Mouse (Mus musculus) inflammation-experienced regulatory T-cells, adult 6 months (primary cell): ENCODE measurements at regions not wholly inside any gene's neighbourhood (a gene's known extent, or its start where the extent isn't known, plus 50 kb on each side); places are given as distances from the start of the nearest gene placed in this dataset.

ENCODE experiments used
- ATAC-seq: one replicate; pipeline ENCODE4 v1.8.0; 2017

DNA sequence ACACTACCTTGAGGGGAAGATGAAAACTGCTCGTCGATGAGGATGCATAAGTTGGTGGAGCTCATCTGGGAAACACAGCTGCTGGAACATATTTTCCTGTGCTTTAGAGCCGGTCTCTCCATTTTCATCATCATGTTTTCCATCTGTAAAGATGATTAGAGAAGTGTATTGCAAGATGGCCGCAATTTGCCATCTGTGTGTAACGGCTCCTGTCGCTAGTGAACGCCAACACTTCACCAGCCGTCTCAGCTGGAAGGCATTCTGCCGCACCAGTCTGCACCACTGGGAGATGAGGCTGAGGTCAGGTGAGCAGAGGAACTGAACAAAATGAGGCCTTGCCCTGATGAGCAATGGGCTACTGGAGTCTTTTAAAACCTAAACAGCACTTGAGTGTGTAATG is 57.4 kb downstream of the Gm21962 start:
- no peak for ATAC-seq

DNA sequence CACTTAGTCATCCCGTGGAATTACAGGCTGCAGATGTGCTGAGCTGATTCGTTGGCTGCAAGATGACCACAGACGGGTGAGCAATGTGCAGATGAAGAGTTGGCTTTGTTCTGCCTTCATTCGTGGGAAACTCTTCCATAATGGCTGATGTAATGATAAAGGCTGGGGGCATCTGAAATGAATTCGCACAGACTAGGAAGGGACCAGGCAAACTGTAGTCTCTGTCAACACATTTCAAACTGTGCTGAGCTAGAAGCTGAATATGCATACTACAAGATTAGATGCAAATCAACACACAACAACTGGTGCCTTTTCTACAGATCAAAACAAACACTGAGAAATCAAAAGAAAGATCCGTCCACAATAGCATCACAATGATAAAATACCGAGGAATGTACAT is 58.1 kb downstream of the Gm21962 start:
- no peak for ATAC-seq

DNA sequence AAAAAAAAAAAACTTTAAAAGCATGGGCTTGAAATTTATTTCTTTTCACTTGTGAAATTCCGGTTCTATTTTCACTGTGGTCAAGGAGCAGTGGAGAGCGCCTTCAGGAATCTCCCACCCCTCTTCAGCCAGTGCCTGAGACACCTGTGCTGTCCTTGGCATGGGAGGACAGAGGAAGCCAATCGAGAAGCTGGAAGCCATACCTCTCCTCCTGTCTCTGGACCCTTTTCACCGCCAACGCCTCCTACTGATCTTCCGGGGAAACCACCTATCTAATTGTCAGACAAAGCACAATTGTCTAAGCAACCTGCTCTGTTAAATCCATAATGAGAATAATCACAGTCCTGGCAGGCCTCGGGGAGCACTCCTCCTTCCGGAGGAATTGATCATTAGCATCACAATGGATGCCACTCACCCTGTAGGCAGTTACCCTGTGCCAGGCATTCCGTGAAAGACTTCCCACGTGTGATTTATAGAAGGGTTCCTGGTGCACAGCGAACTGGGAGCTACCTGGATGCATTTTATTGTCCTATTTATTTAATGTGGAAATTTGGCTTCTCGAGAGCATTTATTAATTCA is 66.0 kb downstream of the Gm21962 start:
- no peak for ATAC-seq

- ATAC-seq = no peak
Measured at GRCm38 (mm10) chr3:137741528-137741927, 70.2 kb downstream of the Gm21962 start.

GRCm38 (mm10) chr3:137742119-137742518 is 70.8 kb downstream of the Gm21962 start:
- ATAC-seq = no peak

- ATAC-seq = no peak
Measured at GRCm38 (mm10) chr3:137751732-137752260, 80.5 kb downstream of the Gm21962 start.

DNA sequence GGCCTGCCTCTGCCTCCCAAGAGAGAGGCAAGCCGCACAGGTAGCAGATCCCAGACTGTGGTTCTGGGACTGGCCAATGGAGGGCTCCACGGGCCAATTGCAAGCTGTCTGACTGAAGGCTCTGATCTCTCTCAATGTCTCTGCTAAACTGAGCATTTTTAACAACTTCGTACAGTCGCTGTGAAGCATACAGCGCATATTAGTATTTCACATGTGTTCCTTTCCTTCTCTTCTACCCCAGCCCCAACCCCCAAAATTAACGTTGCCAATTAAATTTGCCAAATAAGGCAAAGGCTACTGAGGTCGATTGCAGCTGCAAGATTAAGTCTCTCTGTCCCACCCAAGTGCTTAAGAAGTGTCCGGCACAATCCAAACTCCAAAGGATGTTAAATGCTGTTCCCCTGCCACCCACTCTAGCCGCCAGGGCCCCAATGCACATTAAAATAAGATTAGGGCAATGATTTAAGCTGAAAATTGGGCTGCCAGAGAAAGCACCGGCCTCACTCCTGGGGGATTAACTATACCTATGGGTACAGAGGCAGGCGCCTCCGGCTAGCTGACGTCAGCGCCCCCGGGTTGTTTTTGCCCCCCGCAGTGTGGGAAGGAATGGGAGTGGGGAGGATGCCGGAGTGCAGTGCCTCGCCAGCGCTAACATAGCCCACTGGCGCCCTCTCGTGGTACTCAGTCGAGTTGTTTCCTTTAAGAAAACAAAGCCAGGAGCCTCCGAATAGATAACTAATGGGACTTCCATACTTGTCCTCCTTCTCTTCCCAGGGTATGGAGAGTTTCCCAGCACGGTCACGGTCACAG is 81.3 kb downstream of the Gm21962 start:
- peak; percentile 78 for ATAC-seq

DNA sequence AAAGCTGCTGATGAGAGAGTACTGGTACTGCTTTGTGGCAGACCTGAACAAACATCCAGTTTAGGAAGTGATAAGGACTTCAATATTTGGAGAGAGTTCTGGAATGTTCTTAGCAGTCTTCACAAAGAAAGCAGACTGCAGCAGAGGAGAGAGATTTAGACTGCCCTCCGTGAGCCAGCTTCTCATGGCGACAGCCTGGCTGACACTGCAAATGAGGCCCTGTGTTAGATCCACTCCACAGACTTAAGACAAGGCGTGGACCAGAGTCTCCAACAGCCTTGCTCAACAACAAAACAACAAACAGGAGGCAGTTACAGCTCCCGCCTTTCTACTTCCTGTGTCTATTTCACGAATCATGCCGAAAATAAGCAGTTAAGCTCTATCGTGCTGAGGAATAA is 81.9 kb downstream of the Gm21962 start:
- ATAC-seq = no peak

- ATAC-seq = no peak
Measured at GRCm38 (mm10) chr3:137755391-137755790, 84.1 kb downstream of the Gm21962 start.

GRCm38 (mm10) chr3:137762213-137762884 is 91.0 kb downstream of the Gm21962 start:
- ATAC-seq = no peak

DNA sequence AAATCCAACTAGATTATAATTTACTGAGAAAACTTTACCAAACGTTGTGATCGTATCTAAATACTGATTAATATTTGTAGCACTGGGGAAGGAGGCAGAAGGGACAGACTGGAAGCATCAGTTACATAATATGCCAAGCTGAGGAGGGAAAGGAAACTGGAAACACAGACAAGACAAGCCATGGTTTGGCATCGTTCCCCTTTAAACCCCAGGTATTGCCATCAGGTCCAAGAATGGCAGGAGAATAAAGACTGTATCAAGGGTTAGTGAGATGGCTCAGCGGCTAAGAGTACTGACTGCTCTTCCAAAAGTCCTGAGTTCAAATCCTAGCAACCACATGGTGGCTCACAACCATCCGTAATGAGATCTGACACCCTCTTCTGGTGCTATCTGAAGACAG is 92.1 kb downstream of the Gm21962 start:
- no peak for ATAC-seq

- no peak for ATAC-seq
Measured at GRCm38 (mm10) chr3:137768627-137769026, 95.7 kb upstream of the H2afz start.

GRCm38 (mm10) chr3:137775076-137775849 is 89.0 kb upstream of the H2afz start:
- no peak for ATAC-seq

DNA sequence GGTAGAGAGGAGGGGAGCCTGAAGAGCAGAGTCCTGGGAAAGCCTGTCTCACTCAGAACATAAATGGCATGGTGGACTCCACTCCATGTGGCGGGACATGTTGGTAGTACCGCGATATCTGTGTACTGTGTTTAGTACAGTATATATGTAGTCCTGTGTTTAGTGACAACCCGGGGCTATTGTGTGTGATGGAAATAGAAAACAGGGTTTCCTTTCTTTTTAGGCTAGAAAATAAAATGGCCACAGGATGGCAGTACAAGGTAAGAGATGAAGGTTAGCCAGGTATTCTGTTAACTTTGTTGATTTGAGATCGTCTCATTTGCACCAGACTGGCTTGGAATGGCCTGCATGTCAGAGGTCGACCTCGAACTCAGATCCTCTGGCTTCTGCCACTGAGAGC is 86.2 kb upstream of the H2afz start:
- ATAC-seq = peak; percentile 91

DNA sequence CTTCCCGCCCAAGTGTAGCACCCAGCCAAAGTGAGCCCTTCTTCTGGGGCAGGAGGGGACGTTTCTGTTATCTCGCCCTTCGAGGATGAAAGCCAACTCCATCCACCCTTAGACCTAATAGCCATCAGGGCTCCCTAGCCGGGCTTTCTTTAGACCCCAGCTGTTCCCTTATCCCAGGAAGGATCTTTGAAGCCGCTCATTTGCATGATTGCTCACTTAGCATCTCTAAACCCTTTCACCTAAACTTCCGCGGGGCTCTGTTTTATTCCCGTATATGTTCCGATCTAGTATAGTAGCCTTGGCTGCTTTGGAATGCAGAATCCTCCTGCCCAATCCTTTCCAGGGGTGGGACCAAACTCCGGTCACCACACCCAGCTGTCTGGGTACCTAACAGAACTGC is 84.3 kb upstream of the H2afz start:
- no peak for ATAC-seq

DNA sequence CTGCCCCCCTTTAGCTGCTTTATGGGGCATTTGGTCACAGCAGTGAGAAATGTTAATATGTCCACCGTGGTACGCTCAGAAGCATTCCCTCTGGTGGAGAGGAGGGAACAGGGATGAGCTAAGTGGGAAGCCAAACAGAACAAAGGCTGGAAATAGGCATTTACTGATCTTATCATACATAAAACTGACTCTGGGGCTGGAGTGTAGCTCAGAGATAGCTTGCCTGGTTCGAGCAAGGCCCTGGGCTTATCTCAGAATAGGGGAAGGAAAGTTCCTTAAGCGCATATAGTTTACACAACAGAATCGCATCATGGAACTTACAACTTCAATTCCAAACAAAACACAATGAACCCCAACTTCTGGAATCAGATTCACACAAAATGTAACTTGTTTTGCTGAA is 81.5 kb upstream of the H2afz start:
- ATAC-seq = no peak

DNA sequence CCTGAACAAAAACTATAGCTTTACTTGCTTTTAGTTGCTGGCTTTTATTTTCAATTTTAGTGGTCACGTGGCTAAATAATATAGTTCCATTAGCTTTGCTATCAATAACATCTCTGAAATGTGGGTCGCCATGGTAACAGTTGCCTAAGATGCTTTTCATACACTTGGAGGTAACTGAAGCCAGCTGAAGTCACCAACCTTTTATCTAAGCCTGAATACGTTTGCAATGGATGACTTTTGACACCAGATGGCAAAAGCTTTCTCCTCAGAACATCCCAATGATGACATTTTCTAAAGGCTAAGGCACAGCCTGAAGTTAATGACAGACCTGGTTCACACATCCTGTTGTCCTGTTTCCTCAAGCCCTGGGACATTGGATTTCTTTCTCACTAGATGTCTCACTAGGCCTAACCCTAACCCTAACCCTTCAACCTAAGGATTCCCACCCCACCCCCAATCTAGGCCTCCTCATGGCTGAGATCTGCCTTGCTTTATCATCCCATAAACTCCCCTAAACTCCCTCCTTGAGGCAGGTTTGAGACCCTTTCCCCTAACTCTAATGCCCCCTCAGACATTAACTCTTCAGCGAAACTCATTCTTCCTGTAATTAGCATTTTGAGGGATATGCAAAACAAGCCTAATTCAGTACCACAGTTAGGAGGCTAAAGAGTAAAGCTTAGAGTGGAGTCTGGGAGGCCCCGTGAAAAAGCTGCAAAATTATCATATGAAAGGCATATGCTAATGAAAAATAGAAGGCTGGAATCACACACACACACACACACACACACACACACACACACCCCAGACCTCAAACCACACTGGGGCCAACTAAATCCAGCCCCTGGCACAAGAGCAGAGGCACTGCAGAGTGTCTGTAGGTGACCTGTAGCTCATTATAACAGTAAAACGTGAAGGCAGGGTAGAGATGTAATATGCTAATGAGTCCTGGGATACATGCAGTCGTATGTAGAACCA is 80.1 kb upstream of the H2afz start:
- ATAC-seq = peak; percentile 80

DNA sequence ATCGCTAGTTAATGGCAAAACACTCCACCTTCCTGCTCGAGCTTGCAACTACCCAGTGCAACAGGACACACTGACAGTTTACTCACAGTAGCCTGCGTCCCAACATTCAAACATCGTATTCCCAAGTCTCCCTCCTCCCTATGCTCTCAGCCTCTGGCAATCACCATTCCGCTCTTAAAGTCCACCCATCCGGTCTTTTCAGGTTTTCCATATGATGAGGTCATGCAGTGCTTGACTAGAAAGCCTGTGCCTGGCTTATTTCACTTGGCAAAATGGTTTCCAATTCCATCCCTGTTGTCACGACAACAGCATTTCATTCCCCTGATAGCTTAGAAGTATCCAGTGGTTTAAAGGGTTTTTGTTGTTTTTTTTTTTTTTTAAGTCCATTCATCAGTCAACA is 79.1 kb upstream of the H2afz start:
- no peak for ATAC-seq

GRCm38 (mm10) chr3:137785871-137786270 is 78.4 kb upstream of the H2afz start:
- no peak for ATAC-seq

DNA sequence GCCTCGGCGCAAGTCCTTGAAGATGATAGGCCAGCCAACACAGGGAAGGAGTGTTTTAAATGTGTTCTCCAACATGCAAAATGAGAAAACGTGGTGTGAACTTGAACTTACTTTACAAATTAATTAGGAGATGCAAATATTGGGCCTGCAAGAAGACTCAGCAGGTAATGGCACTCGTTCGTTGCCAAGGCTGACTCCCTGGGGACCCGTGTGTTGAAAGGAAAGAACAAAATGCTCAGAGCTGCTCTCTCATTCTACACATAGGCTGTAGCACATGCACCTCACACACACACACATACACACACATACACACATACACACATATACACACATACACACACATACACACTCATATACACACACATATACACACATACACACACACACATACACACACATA is 74.6 kb upstream of the H2afz start:
- ATAC-seq = no peak

DNA sequence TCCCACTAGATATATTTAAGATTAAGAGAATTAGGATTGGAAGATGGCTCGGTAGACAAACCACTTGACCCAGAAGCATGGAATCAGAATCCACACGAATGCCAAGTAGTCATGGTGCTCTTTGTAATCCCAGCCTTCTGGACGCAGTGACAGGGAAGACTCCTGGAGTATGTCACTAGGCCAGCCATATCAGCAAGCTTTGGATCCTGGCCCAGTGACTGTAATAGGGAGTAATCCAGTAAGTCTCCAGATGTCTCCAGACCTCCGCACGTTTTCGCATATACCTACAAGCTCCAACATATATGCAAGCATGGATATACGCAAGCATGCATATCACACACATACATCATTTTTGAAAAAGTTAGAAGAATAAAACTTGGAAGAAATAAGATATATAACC is 73.9 kb upstream of the H2afz start:
- ATAC-seq = no peak
